Mouse (Mus musculus): Measurements from ENCODE around the gene Faap20. TPM values are rescaled to one million over a fixed set of nuclear protein-coding genes. Genes with fewer than 3 reads are reported as not detected.

The Faap20 gene
- total RNA-seq, 2 experiments from 2014 or later: 26.0 to 28.0 TPM

GRCm38 (mm10) chr4:155279054-155279453 is 29.5 kb downstream of the Faap20 start:
- no peak for DNase-seq (ENCODE audit: low spot score in 2 of 2)

GRCm38 (mm10) chr4:155279926-155280767 is 30.5 kb downstream of the Faap20 start:
- intact Hi-C loops (cut with DNase I): no loop called here
- DNase-seq (ENCODE audit: low spot score in 2 of 2): no peak

More at GRCm38 (mm10) chr4:155279054-155279453, 29.5 kb downstream of the Faap20 start:
- intact Hi-C loops (cut with DNase I): no loop called here

- no peak for DNase-seq (ENCODE audit: low spot score in 2 of 2)
- intact Hi-C loops (cut with DNase I): no loop called here
Observed at GRCm38 (mm10) chr4:155280768-155281121, 31.1 kb downstream of the Faap20 start.

GRCm38 (mm10) chr4:155281227-155281626 is 31.6 kb downstream of the Faap20 start:
- no peak for DNase-seq (ENCODE audit: low spot score in 2 of 2)
- intact Hi-C loops (cut with DNase I): no loop called here

- intact Hi-C loops (cut with DNase I): no loop called here
- DNase-seq (ENCODE audit: low spot score in 2 of 2): no peak
Observed at GRCm38 (mm10) chr4:155281652-155282051, 32.0 kb downstream of the Faap20 start.

GRCm38 (mm10) chr4:155282231-155282630 is 32.6 kb downstream of the Faap20 start:
- DNase-seq (ENCODE audit: low spot score in 2 of 2): no peak

GRCm38 (mm10) chr4:155283001-155283503 is 33.5 kb downstream of the Faap20 start:
- intact Hi-C loops (cut with DNase I): no loop called here
- DNase-seq (ENCODE audit: low spot score in 2 of 2): no peak

More at GRCm38 (mm10) chr4:155282231-155282630, 32.6 kb downstream of the Faap20 start:
- intact Hi-C loops (cut with DNase I): no loop called here

- intact Hi-C loops (cut with DNase I): no loop called here
- DNase-seq (ENCODE audit: low spot score in 2 of 2): peak in 1 of 2 experiments; percentile 48
Observed at GRCm38 (mm10) chr4:155283585-155283984, 34.0 kb downstream of the Faap20 start.

GRCm38 (mm10) chr4:155284521-155285379 is 35.1 kb downstream of the Faap20 start:
- no peak for DNase-seq (ENCODE audit: low spot score in 2 of 2)
- intact Hi-C loops (cut with DNase I): no loop called here

- no peak for DNase-seq (ENCODE audit: low spot score in 2 of 2)
- intact Hi-C loops (cut with DNase I): no loop called here
Observed at GRCm38 (mm10) chr4:155286090-155286489, 36.5 kb downstream of the Faap20 start.

GRCm38 (mm10) chr4:155287713-155288112 is 38.1 kb downstream of the Faap20 start:
- intact Hi-C loops (cut with DNase I): no loop called here
- no peak for DNase-seq (ENCODE audit: low spot score in 2 of 2)

GRCm38 (mm10) chr4:155288586-155288985 is 39.0 kb downstream of the Faap20 start:
- intact Hi-C loops (cut with DNase I): no loop called here
- no peak for DNase-seq (ENCODE audit: low spot score in 2 of 2)

- intact Hi-C loops (cut with DNase I): no loop called here
Observed at GRCm38 (mm10) chr4:155290045-155290444, 40.4 kb downstream of the Faap20 start.

GRCm38 (mm10) chr4:155292863-155293262 is 43.3 kb downstream of the Faap20 start:
- intact Hi-C loops (cut with DNase I): no loop called here
- no peak for DNase-seq (ENCODE audit: low spot score in 2 of 2)

More at GRCm38 (mm10) chr4:155290045-155290444, 40.4 kb downstream of the Faap20 start:
- no peak for DNase-seq (ENCODE audit: low spot score in 2 of 2)

GRCm38 (mm10) chr4:155294381-155294780 is 44.8 kb downstream of the Faap20 start:
- intact Hi-C loops (cut with DNase I): no loop called here
- no peak for DNase-seq (ENCODE audit: low spot score in 2 of 2)

GRCm38 (mm10) chr4:155295026-155295590 is 45.5 kb downstream of the Faap20 start:
- intact Hi-C loops (cut with DNase I): no loop called here
- no peak for DNase-seq (ENCODE audit: low spot score in 2 of 2)

- peak; percentile 56 to 63 for DNase-seq (ENCODE audit: low spot score in 2 of 2)
- intact Hi-C loops (cut with DNase I): no loop called here
Observed at GRCm38 (mm10) chr4:155295996-155296395, 46.4 kb downstream of the Faap20 start.

GRCm38 (mm10) chr4:155297057-155297456 is 47.5 kb downstream of the Faap20 start:
- DNase-seq (ENCODE audit: low spot score in 2 of 2): no peak
- intact Hi-C loops (cut with DNase I): no loop called here

- intact Hi-C loops (cut with DNase I): no loop called here
- no peak for DNase-seq (ENCODE audit: low spot score in 2 of 2)
Observed at GRCm38 (mm10) chr4:155298826-155299225, 49.2 kb downstream of the Faap20 start.

Data from left cerebral cortex, postnatal 36 days (tissue).